Mouse (Mus musculus): Measurements from ENCODE around the gene Sdhaf4.

Gene Sdhaf4

DNA sequence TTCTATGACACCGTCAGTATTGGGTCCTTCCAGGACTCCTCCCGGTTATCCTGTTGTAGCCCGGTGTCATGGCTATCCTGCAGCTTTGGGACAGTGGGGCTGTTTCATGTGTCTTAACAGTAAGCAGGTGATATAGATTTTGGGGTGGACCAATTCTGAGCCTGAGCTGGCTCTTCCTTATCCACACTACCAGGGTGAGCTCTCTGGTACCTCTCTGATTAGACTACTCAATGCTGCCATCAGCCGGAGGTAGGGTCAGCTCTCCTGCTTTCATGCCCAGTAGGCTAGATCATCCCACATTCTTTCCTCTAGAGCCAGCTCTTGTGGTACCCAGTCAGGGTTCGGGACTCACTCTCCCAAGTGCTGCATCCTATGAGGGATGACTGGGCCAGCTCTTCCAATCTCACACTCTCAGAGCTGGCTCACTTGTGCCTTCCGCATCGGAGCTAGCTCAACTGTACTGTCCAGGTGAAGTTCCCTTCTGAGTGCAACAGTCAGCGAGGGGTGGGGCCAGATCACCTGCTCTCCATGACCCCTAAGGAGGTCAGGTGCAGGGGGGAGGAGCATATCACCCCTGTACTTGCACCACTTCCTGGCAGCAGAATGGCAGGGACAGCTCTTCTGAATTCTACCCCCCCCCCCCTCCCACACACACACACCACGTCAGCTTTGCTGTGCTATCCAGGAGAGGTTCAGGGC lies 37.3 kb downstream of the Sdhaf4 start:
- TF ChIP-seq GATA4 (IDR thresholded peaks at IDR 0.05; ENCODE audit: insufficient replicate concordance, low read length), result no peak

DNA sequence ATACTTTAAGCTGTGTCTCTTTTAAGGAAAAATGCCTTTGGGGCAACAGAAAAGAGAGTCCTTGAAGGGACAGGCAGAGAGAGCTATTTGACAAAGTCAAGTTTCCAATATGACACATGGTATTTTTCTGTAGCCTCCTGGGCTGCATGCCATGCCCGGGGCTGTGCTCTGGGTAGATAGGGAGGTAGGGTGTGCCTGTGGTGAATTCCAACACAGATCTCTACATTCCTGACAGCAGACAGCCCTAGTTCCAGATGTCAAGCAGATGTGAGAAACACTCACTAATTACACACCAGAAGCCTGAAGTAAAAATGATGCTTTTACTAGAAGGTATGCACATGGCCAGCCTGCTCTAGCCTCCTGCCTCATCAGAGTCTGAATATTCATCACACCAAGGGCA lies 39.2 kb downstream of the Sdhaf4 start:
- no peak for TF ChIP-seq GATA4 (IDR thresholded peaks at IDR 0.05; ENCODE audit: insufficient replicate concordance, low read length)

DNA sequence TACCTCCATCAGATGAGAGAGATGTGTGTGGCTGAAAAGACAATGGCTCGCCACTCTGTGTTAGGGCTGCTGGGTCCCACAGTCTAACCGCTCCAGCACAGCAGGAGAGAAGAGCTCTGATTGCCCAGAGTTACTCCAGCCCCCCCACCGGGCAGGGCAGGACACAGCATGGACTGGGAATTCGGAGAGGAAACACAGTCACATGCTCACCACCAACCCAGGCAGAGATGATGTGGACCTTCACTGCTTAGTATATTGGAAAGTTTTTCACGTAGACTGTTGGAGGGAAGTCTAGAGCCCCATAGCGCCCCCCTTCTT lies 46.1 kb downstream of the Sdhaf4 start:
- no peak for TF ChIP-seq GATA4 (IDR thresholded peaks at IDR 0.05; ENCODE audit: insufficient replicate concordance, low read length)

DNA sequence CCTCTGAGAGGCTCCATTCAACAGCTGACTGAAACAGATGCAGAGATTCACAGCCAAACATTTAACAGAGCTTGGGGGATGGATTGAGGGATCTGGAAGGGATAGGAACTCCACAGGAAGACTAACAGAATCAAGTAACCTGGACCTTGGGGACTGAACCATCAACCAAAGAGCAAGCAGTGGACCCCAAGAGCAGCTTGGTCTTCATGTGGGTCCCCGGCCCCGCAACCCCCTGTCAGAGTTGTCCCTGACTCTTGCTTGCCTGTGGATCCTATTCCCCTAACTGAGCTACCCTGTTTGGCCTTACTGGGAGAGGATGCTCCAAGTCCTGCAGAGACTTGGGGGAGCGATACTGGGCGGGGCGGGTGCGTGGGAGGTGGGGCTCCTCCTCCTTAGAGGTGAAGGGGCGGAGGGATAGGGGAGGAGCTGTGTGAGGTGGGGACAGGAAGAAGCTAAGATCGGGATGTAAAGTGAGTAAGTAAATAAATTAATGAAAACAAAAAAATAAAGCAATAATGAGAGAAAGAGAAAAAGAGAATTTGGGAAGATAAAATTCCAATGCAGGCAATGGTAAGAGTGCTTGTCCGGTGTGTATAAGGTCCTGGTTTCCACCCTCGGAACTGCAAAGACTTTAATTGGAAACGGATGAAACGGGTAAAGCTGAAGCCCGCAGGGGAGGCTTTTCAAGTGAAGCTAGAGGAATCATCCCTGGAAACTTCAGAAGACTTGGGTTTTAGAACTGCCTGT lies 46.6 kb downstream of the Sdhaf4 start:
- TF ChIP-seq GATA4 (IDR thresholded peaks at IDR 0.05; ENCODE audit: insufficient replicate concordance, low read length), result no peak

- TF ChIP-seq GATA4 (IDR thresholded peaks at IDR 0.05; ENCODE audit: insufficient replicate concordance, low read length), result no peak
Measured at GRCm38 (mm10) chr1:23958101-23958500, 47.4 kb downstream of the Sdhaf4 start.

DNA sequence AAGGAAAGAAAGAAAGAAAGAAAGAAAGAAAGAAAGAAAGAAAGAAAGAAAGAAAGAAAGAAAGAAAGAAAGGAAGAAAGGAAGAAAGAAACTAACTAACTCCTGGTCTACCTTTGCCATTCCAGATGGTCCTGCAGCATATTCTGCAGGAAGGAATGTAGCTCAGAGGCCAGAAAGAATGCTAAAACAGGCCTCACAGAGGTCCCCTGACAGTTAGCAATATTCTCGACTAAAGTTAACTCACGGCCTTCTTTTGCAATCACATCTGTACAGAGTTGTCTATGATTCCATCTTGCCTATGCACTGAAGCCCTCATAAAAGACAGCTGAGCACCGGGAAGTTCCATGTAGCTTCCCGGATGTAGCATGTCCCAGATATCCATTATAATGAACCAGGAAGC lies 49.9 kb downstream of the Sdhaf4 start:
- no peak for TF ChIP-seq GATA4 (IDR thresholded peaks at IDR 0.05; ENCODE audit: insufficient replicate concordance, low read length)

GRCm38 (mm10) chr1:23953921-23954320 lies 51.5 kb downstream of the Sdhaf4 start:
- no peak for TF ChIP-seq GATA4 (IDR thresholded peaks at IDR 0.05; ENCODE audit: insufficient replicate concordance, low read length)

- TF ChIP-seq GATA4 (IDR thresholded peaks at IDR 0.05; ENCODE audit: insufficient replicate concordance, low read length), result no peak
Measured at GRCm38 (mm10) chr1:23948778-23949699, 56.4 kb downstream of the Sdhaf4 start.

GRCm38 (mm10) chr1:23948290-23948689 lies 57.2 kb downstream of the Sdhaf4 start:
- TF ChIP-seq GATA4 (IDR thresholded peaks at IDR 0.05; ENCODE audit: insufficient replicate concordance, low read length), result no peak
